Mouse (Mus musculus) liver, embryonic 11.5 days (tissue): ENCODE data around the gene Opn5. TPM values are rescaled to one million over a fixed set of nuclear protein-coding genes. Genes with fewer than 3 reads are reported as not detected.

Source experiments
- ATAC-seq: fragments of 200-750 bp; cut with Nextera tagmentation; replicated peaks from 2 replicates; pipeline ENCODE4 v1.8.0; 2017; ENCODE audit warnings: moderate number of reproducible peaks, mild to moderate bottlenecking, moderate TSS enrichment, moderate library complexity; ENCODE audit not compliant: low FRiP score
- DNase-seq: peaks from one replicate; pipeline ENCODE4 v3.0.0-alpha.2; 2017; ENCODE audit warnings: low spot score
- H3K27ac ChIP-seq: fragments of 300-500 bp; sonication (generic); 2 replicates; pipeline ENCODE4 v1.5.1; 2014; ENCODE audit warnings: mild to moderate bottlenecking, low read depth, low read length, control low read depth
- H3K27me3 ChIP-seq: fragments of 300-500 bp; sonication (generic); replicated peaks from 2 replicates; pipeline ENCODE4 v1.6.1; 2014; ENCODE audit warnings: low read length, mixed read lengths; ENCODE audit not compliant: control insufficient read depth, insufficient read depth
- H3K36me3 ChIP-seq: fragments of 300-500 bp; sonication (generic); 2 replicates; pipeline ENCODE4 v1.6.1; 2014; ENCODE audit warnings: mild to moderate bottlenecking, low read length, moderate library complexity, mixed read lengths; ENCODE audit not compliant: control insufficient read depth, insufficient read depth
- H3K4me1 ChIP-seq: fragments of 300-500 bp; sonication (generic); replicated peaks from 2 replicates; pipeline ENCODE4 v1.6.1; 2014; ENCODE audit warnings: low read length, mixed read lengths; ENCODE audit not compliant: control insufficient read depth, insufficient read depth
- H3K4me2 ChIP-seq: fragments of 300-500 bp; sonication (generic); 2 replicates; pipeline ENCODE4 v1.6.1; 2014; ENCODE audit warnings: mild to moderate bottlenecking, control low read depth, moderate library complexity
- H3K4me3 ChIP-seq: fragments of 300-500 bp; sonication (generic); 2 replicates; pipeline ENCODE4 v1.5.1; 2014; ENCODE audit warnings: low read depth, low read length, control low read depth
- H3K9ac ChIP-seq: fragments of 300-500 bp; sonication (generic); 2 replicates; pipeline ENCODE4 v1.6.1; 2014; ENCODE audit warnings: low read depth, low read length, control low read depth
- H3K9me3 ChIP-seq: fragments of 300-500 bp; sonication (generic); 2 replicates; pipeline ENCODE4 v1.6.1; 2016; ENCODE audit warnings: low read length, inconsistent platforms, mixed read lengths; ENCODE audit not compliant: control insufficient read depth
- WGBS: fragments of 180-500 bp; shearing (Covaris S2); extraction: QIAGEN DNeasy Blood & Tissue Kit; methylation state at CpG from one replicate; pipeline ENCODE4 v1.1.7; 2014; 5-methylcytosine and 5-hydroxymethylcytosine counted together
- polyA plus RNA-seq: library from polyadenylated mRNA; unstranded; fragments of >200 nt; fragmentation: Nextera tagmentation; extraction: Ambion mirVana; gene quantifications from 2 replicates; pipeline ENCODE4 v1.2.1, GENCODE M21; 2014

Opn5 gene
- polyA plus RNA-seq, 1 experiment from 2014 or later, result not detected

GRCm38 (mm10) chr17:42509356-42510262 is 101.6 kb downstream of the Opn5 start:
- DNase-seq (no peak), ATAC-seq (no peak)
- Histone ChIP-seq H3K4me2 (no peak overlapping the region), H3K9ac (no peak overlapping the region), H3K4me3 (no peak overlapping the region), H3K4me1 (no peaks in the 10 kb centered on the region), H3K27me3 (no peaks in the 10 kb centered on the region), H3K27ac (no peak overlapping the region), H3K36me3 (no peaks in the 10 kb centered on the region), H3K9me3 (no peaks in the 10 kb centered on the region)
- 73% methylated on average over 9 of the region's 9 CpGs for WGBS

Other genes starting within 250 kb of the Opn5 start
- 0.05 TPM in 1 of 2 replicates, not detected in the other for gene Adgrf4, start 80.9 kb upstream of the Opn5 start, polyA plus RNA-seq
- 0.10 TPM in 1 of 2 replicates, not detected in the other for gene Adgrf2, start 130.8 kb upstream of the Opn5 start, polyA plus RNA-seq